Mouse (Mus musculus): ENCODE results near the gene Agtpbp1. TPM values are rescaled to one million over a fixed set of nuclear protein-coding genes. Genes with fewer than 3 reads are reported as not detected.

The Agtpbp1 gene
- polyA plus RNA-seq, 1 experiment = 2.2 TPM

Other genes starting within 250 kb of the Agtpbp1 start
- 41.5 and 43.7 TPM in 2 replicates for gene Naa35, start within 50 bp of the Agtpbp1 start, polyA plus RNA-seq (2012; rRNA removed)
- 84.2 and 88.5 TPM in 2 replicates for gene Golm1, start 90.6 kb upstream of the Agtpbp1 start, polyA plus RNA-seq (2012; rRNA removed)
- not detected in 2 replicates for gene 4921517D22Rik, start 108.9 kb upstream of the Agtpbp1 start, polyA plus RNA-seq (2012; rRNA removed)
- gene Spata31d1a, start 125.1 kb upstream of the Agtpbp1 start, polyA plus RNA-seq (2012; rRNA removed) = not detected in 2 replicates
- gene Spata31d1b, start 127.1 kb upstream of the Agtpbp1 start, polyA plus RNA-seq (2012; rRNA removed) = not detected in 2 replicates
- gene Spata31d1d, start 146.5 kb upstream of the Agtpbp1 start, polyA plus RNA-seq (2012; rRNA removed) = not detected in 2 replicates
- not detected in 2 replicates for gene 1700014D04Rik, start 161.5 kb upstream of the Agtpbp1 start, polyA plus RNA-seq (2012; rRNA removed)
- gene Isca1, start 184.6 kb upstream of the Agtpbp1 start, polyA plus RNA-seq (2012; rRNA removed) = 76.0 and 77.7 TPM in 2 replicates
- not detected in 2 replicates for gene Gm49354, start 197.0 kb upstream of the Agtpbp1 start, polyA plus RNA-seq (2012; rRNA removed)
- 20.5 and 34.0 TPM in 2 replicates for gene Tut7, start 237.9 kb upstream of the Agtpbp1 start, polyA plus RNA-seq (2012; rRNA removed)

Measured in large intestine, adult 2 months (tissue).